Mouse (Mus musculus) midbrain, embryonic 15.5 days (tissue): Measurements from ENCODE around the gene Gm266. TPM values are rescaled to one million over a fixed set of nuclear protein-coding genes. Genes with fewer than 3 reads are reported as not detected.

Experiments used
- ATAC-seq: fragments of 200-750 bp; cut with Nextera tagmentation; replicated peaks from 2 replicates; pipeline ENCODE4 v1.8.0; 2017; ENCODE audit warnings: moderate TSS enrichment
- H3K27ac ChIP-seq: fragments of 300-500 bp; sonication (generic); 2 replicates; pipeline ENCODE4 v1.5.1; 2015; ENCODE audit warnings: mild to moderate bottlenecking, inconsistent platforms
- H3K27me3 ChIP-seq: fragments of 300-500 bp; sonication (generic); replicated peaks from 2 replicates; pipeline ENCODE4 v1.6.1; 2015; ENCODE audit warnings: inconsistent platforms
- H3K36me3 ChIP-seq: fragments of 300-500 bp; sonication (generic); replicated peaks from 2 replicates; pipeline ENCODE4 v1.6.1; 2015; ENCODE audit warnings: inconsistent platforms
- H3K4me1 ChIP-seq: fragments of 300-500 bp; sonication (generic); 2 replicates; pipeline ENCODE4 v1.6.1; 2015; ENCODE audit warnings: inconsistent platforms
- H3K4me2 ChIP-seq: fragments of 300-500 bp; sonication (generic); 2 replicates; pipeline ENCODE4 v1.6.1; 2015; ENCODE audit warnings: inconsistent platforms, mild to moderate bottlenecking, moderate library complexity
- H3K4me3 ChIP-seq: fragments of 300-500 bp; sonication (generic); 2 replicates; pipeline ENCODE4 v1.5.1; 2015; ENCODE audit warnings: mild to moderate bottlenecking, inconsistent platforms
- H3K9ac ChIP-seq: fragments of 300-500 bp; sonication (generic); 2 replicates; pipeline ENCODE4 v1.6.1; 2015; ENCODE audit warnings: mild to moderate bottlenecking, inconsistent platforms
- H3K9me3 ChIP-seq: fragments of 300-500 bp; sonication (generic); 2 replicates; pipeline ENCODE4 v1.6.1; 2016; ENCODE audit warnings: inconsistent platforms
- WGBS: fragments of 180-500 bp; shearing (Covaris S2); methylation state at CpG from one replicate; pipeline ENCODE4 v1.1.7; 2015; ENCODE audit warnings: mixed read lengths; 5-methylcytosine and 5-hydroxymethylcytosine counted together
- polyA plus RNA-seq: library from polyadenylated mRNA; unstranded; fragments of >200 nt; fragmentation: Nextera tagmentation; extraction: Ambion mirVana; gene quantifications from 2 replicates; pipeline ENCODE4 v1.2.1, GENCODE M21; 2015

The Gm266 gene
- polyA plus RNA-seq, 1 experiment from 2014 or later: 1.6 TPM

- Histone ChIP-seq H3K4me1 (peaks cover 15% of the 10 kb centered on the region), H3K27me3 (peaks cover 45% of the 10 kb centered on the region), H3K9me3 (no peaks in the 10 kb centered on the region), H3K4me3 (no peak overlapping the region), H3K27ac (no peak overlapping the region), H3K4me2 (no peak overlapping the region), H3K9ac (no peak overlapping the region), H3K36me3 (no peaks in the 10 kb centered on the region)
- 94% methylated on average over 9 of the region's 9 CpGs for WGBS
- ATAC-seq: no peak
Observed at GRCm38 (mm10) chr12:111440701-111441373, 44.8 kb downstream of the Gm266 start.

GRCm38 (mm10) chr12:111438850-111439249, 46.8 kb downstream of the Gm266 start:
- H3K4me2 ChIP-seq: no peak overlapping the region
- peaks cover 25% of the 10 kb centered on the region for H3K27me3 ChIP-seq
- peaks cover 21% of the 10 kb centered on the region for H3K4me1 ChIP-seq
- H3K36me3 ChIP-seq: no peaks in the 10 kb centered on the region
- no peak overlapping the region for H3K27ac ChIP-seq
- no peak overlapping the region for H3K4me3 ChIP-seq
- no peak overlapping the region for H3K9ac ChIP-seq
- ATAC-seq: no peak
- no peaks in the 10 kb centered on the region for H3K9me3 ChIP-seq
- 85% methylated on average over 6 of the region's 6 CpGs for WGBS

GRCm38 (mm10) chr12:111437222-111437900, 48.3 kb downstream of the Gm266 start:
- WGBS: 79% methylated on average over 5 of the region's 5 CpGs
- H3K27ac ChIP-seq: no peak overlapping the region

GRCm38 (mm10) chr12:111436640-111437039, 49.0 kb downstream of the Gm266 start:
- Histone ChIP-seq H3K4me2 (no peak overlapping the region), H3K36me3 (no peaks in the 10 kb centered on the region), H3K27me3 (peaks cover 18% of the 10 kb centered on the region), H3K4me3 (no peak overlapping the region), H3K27ac (no peak overlapping the region), H3K9me3 (no peaks in the 10 kb centered on the region), H3K4me1 (peaks cover 20% of the 10 kb centered on the region), H3K9ac (no peak overlapping the region)
- whole genome bisulfite sequencing: 77% methylated on average over 8 of the region's 8 CpGs
- ATAC-seq: no peak

More at GRCm38 (mm10) chr12:111437222-111437900, 48.3 kb downstream of the Gm266 start:
- Histone ChIP-seq H3K4me3 (no peak overlapping the region), H3K27me3 (peaks cover 18% of the 10 kb centered on the region), H3K4me1 (peaks cover 25% of the 10 kb centered on the region), H3K9me3 (no peaks in the 10 kb centered on the region), H3K4me2 (no peak overlapping the region), H3K36me3 (no peaks in the 10 kb centered on the region), H3K9ac (no peak overlapping the region)
- ATAC-seq: no peak

- Histone ChIP-seq H3K4me3 (no peak overlapping the region), H3K36me3 (no peaks in the 10 kb centered on the region), H3K4me2 (no peak overlapping the region), H3K27me3 (peaks cover 18% of the 10 kb centered on the region), H3K4me1 (peaks cover 20% of the 10 kb centered on the region), H3K27ac (no peak overlapping the region), H3K9ac (no peak overlapping the region), H3K9me3 (no peaks in the 10 kb centered on the region)
- no peak for ATAC-seq
- 81% methylated on average over 3 of the region's 3 CpGs for WGBS
Observed at GRCm38 (mm10) chr12:111436170-111436569, 49.5 kb downstream of the Gm266 start.

- peaks cover 26% of the 10 kb centered on the region for H3K4me1 ChIP-seq
- H3K27ac ChIP-seq: peak overlapping the region; percentile 81
- H3K9ac ChIP-seq: no peak overlapping the region
- no peak overlapping the region for H3K4me3 ChIP-seq
- WGBS: 49% methylated on average over 8 of the region's 8 CpGs
- no peaks in the 10 kb centered on the region for H3K9me3 ChIP-seq
- peaks cover 32% of the 10 kb centered on the region for H3K27me3 ChIP-seq
- peak overlapping the region; percentile 37; the same call in 1 of the 2 replicates for H3K4me2 ChIP-seq
- peak; percentile 31 for ATAC-seq
- no peaks in the 10 kb centered on the region for H3K36me3 ChIP-seq
Observed at GRCm38 (mm10) chr12:111434745-111435327, 50.8 kb downstream of the Gm266 start.

Other genes starting within 250 kb of the Gm266 start
- 13.9 and 16.4 TPM in 2 replicates for gene Amn, start 214.7 kb downstream of the Gm266 start, polyA plus RNA-seq
- gene Cdc42bpb, start 108.1 kb downstream of the Gm266 start, polyA plus RNA-seq: 44.7 and 44.9 TPM in 2 replicates
- gene Lbhd2, start 79.0 kb downstream of the Gm266 start, polyA plus RNA-seq: 3.2 and 3.5 TPM in 2 replicates
- gene Exoc3l4, start 68.8 kb downstream of the Gm266 start, polyA plus RNA-seq: 1.9 and 2.8 TPM in 2 replicates
- gene Tnfaip2, start 43.4 kb downstream of the Gm266 start, polyA plus RNA-seq: 0.38 and 1.3 TPM in 2 replicates
- gene Eif5, start 52.2 kb upstream of the Gm266 start, polyA plus RNA-seq: 475 and 505 TPM in 2 replicates
- gene Mark3, start 88.7 kb upstream of the Gm266 start, polyA plus RNA-seq: 53.1 and 55.4 TPM in 2 replicates
- 1,376 and 1,480 TPM in 2 replicates for gene Ckb, start 186.5 kb upstream of the Gm266 start, polyA plus RNA-seq
- 10.4 and 11.9 TPM in 2 replicates for gene Trmt61a, start 192.3 kb upstream of the Gm266 start, polyA plus RNA-seq
- gene Bag5, start 227.4 kb upstream of the Gm266 start, polyA plus RNA-seq: 71.7 and 73.1 TPM in 2 replicates
- gene Apopt1, start 227.4 kb upstream of the Gm266 start, polyA plus RNA-seq: 51.9 and 55.3 TPM in 2 replicates